Mouse (Mus musculus) small intestine, adult 2 months (tissue): ENCODE measurements at regions not wholly inside any gene's neighbourhood (a gene's known extent, or its start where the extent isn't known, plus 50 kb on each side); places are given as distances from the start of the nearest gene placed in this dataset.

Experiments
- CTCF ChIP-seq: fragments of 200-500 bp; IDR thresholded peaks from 2 replicates; pipeline ENCODE4 v1.5.1; 2012; ENCODE audit warnings: low read depth, mild to moderate bottlenecking, control low read depth, inconsistent platforms, low read length, moderate library complexity, mixed read lengths; ENCODE audit not compliant: insufficient replicate concordance, insufficient read length; ENCODE audit errors: extremely low read depth
- POLR2A ChIP-seq: fragments of 200-500 bp; IDR thresholded peaks from 2 replicates; pipeline ENCODE4 v1.6.1; 2012; ENCODE audit warnings: low read depth, mild to moderate bottlenecking, control low read depth, inconsistent platforms, low read length, moderate library complexity

DNA sequence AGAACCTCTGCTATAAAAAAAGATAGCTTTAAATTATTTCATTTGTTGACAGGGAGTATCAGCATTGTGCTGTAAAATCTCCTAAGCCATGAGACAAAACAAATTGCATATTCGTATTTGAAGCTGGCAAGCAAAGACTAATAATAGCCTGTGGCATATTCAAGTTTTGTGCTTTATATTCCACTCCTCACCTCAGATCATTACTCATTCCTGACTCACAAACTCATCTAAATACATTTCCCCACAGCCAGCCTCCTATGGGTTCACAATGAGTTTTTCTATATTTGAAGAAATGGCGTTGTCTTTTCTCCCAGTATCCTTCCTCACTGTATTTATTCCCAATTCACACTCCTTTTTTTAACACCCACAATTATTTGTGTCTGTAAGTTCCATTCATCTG is 161.5 kb upstream of the Gm9972 start:
- TF ChIP-seq POLR2A (no peak), CTCF (no peak)
